Mouse (Mus musculus) adrenal gland, postnatal 4 days (tissue): ENCODE measurements around the gene Mdc1. TPM values are rescaled to one million over a fixed set of nuclear protein-coding genes. Genes with fewer than 3 reads are reported as not detected.

Source experiments
- DNase-seq, 2 experiments: peaks; one replicate each; pipeline ENCODE4 v3.0.0; 2021 to 2022; ENCODE audit warnings: low spot score in 2 of 2, mixed read lengths in 2 of 2
- total RNA-seq, 2 experiments: library from RNA; stranded (reverse); gene quantifications; 2 replicates each; pipeline ENCODE4 v1.2.3; 2021

The Mdc1 gene
- total RNA-seq, 2 experiments from 2014 or later = 28.2 to 35.6 TPM

- no peak for DNase-seq
These were observed 754 bp upstream of the Mdc1 start for GRCm38 (mm10) chr17:35840561-35840960.

DNA sequence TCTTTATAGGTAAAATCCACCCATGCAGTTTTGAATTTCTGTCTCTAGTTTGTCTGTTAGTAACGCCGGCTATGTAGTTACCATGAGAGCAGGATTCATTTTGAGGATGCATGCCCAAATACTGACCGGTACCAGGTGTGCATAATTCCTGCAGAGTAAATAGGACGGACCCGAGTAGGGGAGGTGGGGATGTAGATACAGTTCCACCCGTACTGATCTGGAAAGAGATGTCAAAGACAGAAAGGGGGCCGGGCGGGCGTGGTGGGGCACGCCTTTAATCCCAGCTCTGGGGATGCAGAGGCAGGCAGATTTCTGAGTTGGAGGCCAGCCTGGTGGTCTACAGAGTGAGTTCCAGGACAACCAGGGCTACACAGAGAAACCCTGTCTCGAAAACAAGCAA is 691 bp downstream of the Mdc1 start:
- no peak for DNase-seq

DNA sequence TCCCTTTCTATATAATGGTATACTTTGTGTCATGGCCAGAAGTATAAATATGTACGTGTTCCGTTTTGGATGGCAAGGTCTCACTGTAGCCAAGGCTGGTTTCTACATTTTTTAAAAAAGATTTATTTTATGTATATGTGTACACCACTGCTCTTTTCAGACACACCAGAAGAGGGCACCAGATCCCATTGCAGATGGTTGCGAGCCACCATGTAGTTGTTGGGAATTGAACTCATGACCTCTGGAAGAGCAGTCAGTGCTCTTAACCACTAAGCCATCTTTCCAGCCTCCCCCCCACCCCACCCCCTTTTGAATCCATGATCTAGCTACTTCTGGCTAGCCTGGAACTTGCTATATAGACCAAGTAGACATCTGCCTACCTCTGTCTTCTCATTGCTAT is 2.2 kb downstream of the Mdc1 start:
- no peak for DNase-seq

- no peak for DNase-seq
These were observed 6.8 kb downstream of the Mdc1 start for GRCm38 (mm10) chr17:35848112-35848511.

DNA sequence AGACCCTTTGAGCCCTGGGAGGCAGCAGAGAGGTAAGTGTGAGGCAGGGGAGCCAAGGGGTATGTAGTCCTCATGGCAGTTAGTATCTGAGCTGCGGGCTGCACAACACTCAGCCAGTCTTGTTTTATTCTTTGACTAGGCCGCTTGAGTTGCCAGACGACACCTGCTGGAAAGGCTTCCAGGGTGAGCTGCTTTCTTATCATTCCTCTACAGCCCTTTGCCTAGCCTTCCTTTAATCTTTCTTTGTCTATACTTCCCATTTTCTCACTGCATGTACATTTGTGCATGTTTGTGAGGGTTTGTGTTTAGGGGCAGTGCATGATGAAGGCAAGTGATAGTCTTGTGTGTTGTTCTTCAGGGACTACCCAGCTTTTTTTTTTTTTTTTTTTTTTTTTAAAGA is 9.7 kb downstream of the Mdc1 start:
- DNase-seq = no peak

- no peak for DNase-seq
These were observed 18.1 kb downstream of the Mdc1 start for GRCm38 (mm10) chr17:35859371-35859770.

DNA sequence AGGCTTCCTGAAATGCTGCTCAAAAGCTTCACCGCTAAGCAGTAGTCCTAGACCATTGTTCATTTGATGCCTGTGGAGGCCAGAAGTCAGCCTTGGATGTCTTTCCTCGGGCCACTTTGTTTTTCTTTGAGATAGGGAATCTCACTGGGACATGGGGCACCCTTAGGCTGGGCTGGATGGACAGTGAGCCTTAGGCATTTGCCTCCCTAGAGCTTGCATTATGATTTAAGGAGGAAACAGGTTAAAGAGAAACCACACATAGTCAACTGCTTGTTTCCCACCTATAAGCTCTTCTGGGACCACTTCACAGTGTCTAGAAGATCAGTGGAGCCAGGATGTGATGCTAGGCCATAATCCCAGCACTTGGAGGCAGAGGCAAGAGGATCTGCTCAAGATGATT is 18.5 kb downstream of the Mdc1 start:
- no peak for DNase-seq

- no peak for DNase-seq
These were observed 19.5 kb downstream of the Mdc1 start for GRCm38 (mm10) chr17:35860831-35861197.

GRCm38 (mm10) chr17:35861198-35861857 is 20.0 kb downstream of the Mdc1 start, which contains the start of gene Nrm:
Gene Nrm (plus strand): TSS chr17:35861318.
- DNase-seq = peak; percentile 74 to 85

- no peak for DNase-seq
These were observed 23.6 kb downstream of the Mdc1 start for GRCm38 (mm10) chr17:35864832-35865353.

- peak in 1 of 2 experiments; percentile 55 for DNase-seq
These were observed 24.4 kb downstream of the Mdc1 start, which contains the start of gene Ppp1r18 for GRCm38 (mm10) chr17:35865481-35866280. Gene Ppp1r18 (plus strand): TSS chr17:35865593.

GRCm38 (mm10) chr17:35866281-35866831 is 25.0 kb downstream of the Mdc1 start:
- DNase-seq = peak in 1 of 2 experiments; percentile 51

- no peak for DNase-seq
These were observed 25.9 kb downstream of the Mdc1 start for GRCm38 (mm10) chr17:35866911-35867890.

- DNase-seq = no peak
These were observed 27.0 kb downstream of the Mdc1 start for GRCm38 (mm10) chr17:35868165-35868820.

- no peak for DNase-seq
These were observed 27.6 kb downstream of the Mdc1 start for GRCm38 (mm10) chr17:35868961-35869345.

DNA sequence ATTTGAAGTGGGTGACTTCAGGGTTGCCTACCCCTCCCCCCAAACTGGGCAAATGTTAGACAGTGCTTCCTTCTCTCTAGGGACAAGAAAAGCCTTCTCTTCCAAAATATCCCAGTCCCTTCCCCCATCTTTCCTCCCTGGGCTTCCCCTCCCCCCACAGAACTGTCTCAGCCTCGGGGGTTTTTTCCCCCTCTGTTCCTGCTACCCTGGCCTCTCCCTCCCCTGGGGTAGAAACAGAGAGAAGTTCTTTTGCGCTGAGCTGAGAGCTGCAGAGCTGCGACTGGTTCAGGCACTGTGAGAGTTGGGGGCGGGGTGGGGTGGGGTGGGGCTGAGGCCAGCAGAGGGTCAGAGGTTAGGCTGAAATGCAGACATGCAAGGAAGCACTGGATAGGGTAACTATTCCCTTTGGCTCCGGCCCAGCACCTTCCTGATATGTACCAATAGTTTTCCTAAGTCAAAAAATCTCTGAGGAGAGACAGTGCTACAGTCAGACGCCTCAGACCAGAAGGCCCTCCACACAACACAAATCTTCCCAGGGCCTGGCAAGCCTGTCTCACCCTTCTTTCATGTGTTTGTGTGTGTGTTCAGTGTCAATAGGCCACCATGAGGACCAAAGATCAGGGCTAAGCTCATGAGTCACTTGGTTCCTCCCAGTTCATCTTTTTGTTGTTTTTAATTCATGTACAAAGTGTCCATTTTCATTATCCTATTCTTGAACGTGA is 28.2 kb downstream of the Mdc1 start:
- DNase-seq = no peak

DNA sequence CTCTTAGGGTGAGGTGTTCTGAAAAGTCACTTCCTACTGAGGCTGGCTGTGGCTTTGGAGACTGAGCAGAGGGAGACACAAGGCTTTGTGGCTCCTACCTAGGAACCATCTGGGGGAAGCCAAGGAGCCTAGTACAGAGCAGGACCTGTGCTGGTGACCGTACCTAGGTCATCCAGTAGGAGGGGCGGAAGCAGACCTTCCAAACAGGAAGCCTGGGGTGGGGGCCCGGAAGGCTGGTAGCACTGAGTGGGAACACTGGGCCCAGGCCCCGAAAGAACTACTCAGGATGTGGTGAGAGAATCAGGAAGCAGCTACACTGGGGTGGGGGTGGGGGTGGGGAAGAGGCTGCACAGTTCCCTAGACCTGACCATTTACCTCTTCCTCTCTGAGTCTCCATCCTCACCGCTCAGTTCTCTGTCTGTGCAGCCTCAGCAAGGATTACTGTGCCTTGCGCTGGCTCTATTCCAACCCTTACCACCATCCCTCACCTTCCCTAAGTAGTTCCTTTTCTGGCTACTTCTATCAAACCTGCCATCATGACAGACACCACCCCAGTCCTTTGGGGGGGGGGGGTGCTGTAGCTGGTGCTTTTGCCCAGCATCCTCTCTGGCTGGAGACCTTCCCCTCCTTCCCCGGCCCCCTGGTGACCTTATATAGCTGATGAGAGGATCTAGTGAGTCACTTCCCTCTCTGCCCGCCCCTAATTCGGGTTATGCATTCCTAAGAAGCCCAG is 29.0 kb downstream of the Mdc1 start:
- no peak for DNase-seq

GRCm38 (mm10) chr17:35870884-35871696 is 29.8 kb downstream of the Mdc1 start:
- no peak for DNase-seq
